Mouse (Mus musculus) midbrain, embryonic 16.5 days (tissue): ENCODE measurements around the gene Timm17b. TPM values are rescaled to one million over a fixed set of nuclear protein-coding genes. Genes with fewer than 3 reads are reported as not detected.
A peak's percentile ranks its signal among the peaks of the same experiment; 100 is the strongest.
"Not testable (repeated sequence)": the region's sequence is repeated elsewhere in the genome, so short reads cannot be mapped to it uniquely, and the experiment has no call there.

Experiments
- ATAC-seq: fragments of 200-750 bp; cut with Nextera tagmentation; 2 replicates; pipeline ENCODE4 v1.8.0; 2017; ENCODE audit warnings: moderate TSS enrichment
- H3K27ac ChIP-seq: fragments of 300-500 bp; sonication (generic); 2 replicates; pipeline ENCODE4 v1.5.1; 2014; ENCODE audit warnings: mild to moderate bottlenecking, low read length, mixed read lengths
- H3K27me3 ChIP-seq: fragments of 300-500 bp; sonication (generic); 2 replicates; pipeline ENCODE4 v1.6.1; 2014; ENCODE audit warnings: low read depth, low read length, mixed read lengths; ENCODE audit not compliant: control insufficient read depth, insufficient read depth
- H3K36me3 ChIP-seq: fragments of 300-500 bp; sonication (generic); 2 replicates; pipeline ENCODE4 v1.6.1; 2014; ENCODE audit warnings: mild to moderate bottlenecking, low read length, moderate library complexity, mixed read lengths; ENCODE audit not compliant: control insufficient read depth, insufficient read depth
- H3K4me1 ChIP-seq: fragments of 300-500 bp; sonication (generic); 2 replicates; pipeline ENCODE4 v1.6.1; 2014; ENCODE audit warnings: mild to moderate bottlenecking, low read length, mixed read lengths; ENCODE audit not compliant: control insufficient read depth, insufficient read depth
- H3K4me2 ChIP-seq: fragments of 300-500 bp; sonication (generic); 2 replicates; pipeline ENCODE4 v1.6.1; 2014; ENCODE audit warnings: mild to moderate bottlenecking, low read length, mixed read lengths
- H3K4me3 ChIP-seq: fragments of 300-500 bp; sonication (generic); 2 replicates; pipeline ENCODE4 v1.5.1; 2014; ENCODE audit warnings: low read depth, mild to moderate bottlenecking, low read length, moderate library complexity, mixed read lengths
- H3K9ac ChIP-seq: fragments of 300-500 bp; sonication (generic); 2 replicates; pipeline ENCODE4 v1.6.1; 2014; ENCODE audit warnings: low read depth, low read length, mixed read lengths
- H3K9me3 ChIP-seq: fragments of 300-500 bp; sonication (generic); replicated peaks from 2 replicates; pipeline ENCODE4 v1.6.1; 2014; ENCODE audit warnings: mild to moderate bottlenecking, low read length, mixed read lengths; ENCODE audit not compliant: control insufficient read depth, poor library complexity, severe bottlenecking
- WGBS: fragments of 180-500 bp; shearing (Covaris S2); extraction: QIAGEN DNeasy Blood & Tissue Kit; methylation state at CpG from one replicate; pipeline ENCODE4 v1.1.7; 2014; 5-methylcytosine and 5-hydroxymethylcytosine counted together
- polyA plus RNA-seq: library from polyadenylated mRNA; unstranded; fragments of >200 nt; fragmentation: Nextera tagmentation; extraction: Ambion mirVana; gene quantifications from 2 replicates; pipeline ENCODE4 v1.2.1, GENCODE M21; 2015

Timm17b gene
- polyA plus RNA-seq, 1 experiment from 2014 or later = 166 TPM

DNA sequence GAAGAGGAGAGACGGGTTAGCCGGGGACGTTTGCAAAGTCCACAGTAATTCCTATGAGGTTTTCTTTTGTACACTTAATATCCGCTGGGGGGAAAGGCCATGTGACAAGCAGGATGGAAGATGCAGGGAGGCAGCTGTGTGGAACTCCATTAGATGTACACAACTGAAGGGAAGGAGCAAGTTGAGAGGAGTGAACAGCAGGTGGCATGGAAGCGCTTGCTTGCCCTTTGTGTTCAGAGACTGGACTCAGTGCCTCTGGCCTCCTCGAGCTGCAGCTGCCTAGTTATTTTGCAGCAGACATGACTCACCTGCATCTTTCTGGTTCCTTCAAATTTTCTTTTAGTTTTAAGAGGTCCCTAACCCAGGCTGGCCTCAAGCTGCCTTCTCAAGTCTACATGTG, 11.3 kb downstream of the Timm17b start:
- H3K27ac ChIP-seq = no peak overlapping the region
- no peaks in the 10 kb centered on the region for H3K9me3 ChIP-seq
- H3K9ac ChIP-seq = no peak overlapping the region
- no peaks in the 10 kb centered on the region for H3K4me1 ChIP-seq
- H3K36me3 ChIP-seq = no peaks in the 10 kb centered on the region
- no peak overlapping the region for H3K4me2 ChIP-seq
- no peak for ATAC-seq
- no peaks in the 10 kb centered on the region for H3K27me3 ChIP-seq
- WGBS = 42% methylated on average over 6 of the region's 6 CpGs
- no peak overlapping the region for H3K4me3 ChIP-seq

DNA sequence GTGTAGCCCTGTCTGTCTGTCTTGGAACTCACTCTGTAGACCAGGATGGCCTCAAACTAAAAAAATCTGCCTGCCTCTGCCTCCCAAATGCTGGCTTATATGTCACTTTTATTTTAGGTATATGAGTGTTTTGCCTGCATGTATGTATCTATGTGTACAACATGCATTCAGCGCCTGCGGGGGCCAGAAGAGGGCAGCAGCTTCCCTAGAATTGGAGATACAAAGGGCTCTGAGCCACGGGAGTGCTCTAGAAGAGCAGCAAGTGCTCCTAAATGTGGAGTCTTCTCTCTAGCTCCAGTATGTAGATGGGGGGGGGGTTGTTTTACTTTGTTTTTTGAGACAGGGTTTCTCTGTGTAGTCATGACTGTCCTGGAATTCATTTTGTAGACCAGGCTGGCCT, 16.5 kb downstream of the Timm17b start:
- not testable (repeated sequence) for ATAC-seq, H3K27me3 ChIP-seq, H3K9me3 ChIP-seq, H3K4me1 ChIP-seq, H3K4me2 ChIP-seq, H3K4me3 ChIP-seq, H3K36me3 ChIP-seq, H3K27ac ChIP-seq, H3K9ac ChIP-seq
- 34% methylated on average over 3 of the region's 3 CpGs for WGBS

DNA sequence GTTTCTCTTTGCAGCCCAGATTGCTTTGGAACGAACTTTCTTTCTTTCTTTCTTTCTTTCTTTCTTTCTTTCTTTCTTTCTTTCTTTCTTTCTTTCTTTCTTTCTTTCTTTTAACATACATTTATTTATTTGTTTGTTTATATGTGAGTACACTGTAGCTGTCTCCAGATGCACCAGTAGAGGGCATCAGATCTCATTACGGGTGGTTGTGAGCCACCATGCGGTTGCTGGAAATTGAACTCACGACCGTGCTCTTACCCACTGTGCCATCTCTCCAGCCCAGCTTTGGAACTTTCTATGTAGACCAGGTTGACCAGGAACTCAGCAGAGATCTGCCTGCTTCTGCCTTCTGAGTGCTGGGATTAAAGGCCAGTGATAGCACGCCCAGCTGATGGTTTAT, 18.8 kb downstream of the Timm17b start:
- 73% methylated on average over 6 of the region's 6 CpGs for WGBS

DNA sequence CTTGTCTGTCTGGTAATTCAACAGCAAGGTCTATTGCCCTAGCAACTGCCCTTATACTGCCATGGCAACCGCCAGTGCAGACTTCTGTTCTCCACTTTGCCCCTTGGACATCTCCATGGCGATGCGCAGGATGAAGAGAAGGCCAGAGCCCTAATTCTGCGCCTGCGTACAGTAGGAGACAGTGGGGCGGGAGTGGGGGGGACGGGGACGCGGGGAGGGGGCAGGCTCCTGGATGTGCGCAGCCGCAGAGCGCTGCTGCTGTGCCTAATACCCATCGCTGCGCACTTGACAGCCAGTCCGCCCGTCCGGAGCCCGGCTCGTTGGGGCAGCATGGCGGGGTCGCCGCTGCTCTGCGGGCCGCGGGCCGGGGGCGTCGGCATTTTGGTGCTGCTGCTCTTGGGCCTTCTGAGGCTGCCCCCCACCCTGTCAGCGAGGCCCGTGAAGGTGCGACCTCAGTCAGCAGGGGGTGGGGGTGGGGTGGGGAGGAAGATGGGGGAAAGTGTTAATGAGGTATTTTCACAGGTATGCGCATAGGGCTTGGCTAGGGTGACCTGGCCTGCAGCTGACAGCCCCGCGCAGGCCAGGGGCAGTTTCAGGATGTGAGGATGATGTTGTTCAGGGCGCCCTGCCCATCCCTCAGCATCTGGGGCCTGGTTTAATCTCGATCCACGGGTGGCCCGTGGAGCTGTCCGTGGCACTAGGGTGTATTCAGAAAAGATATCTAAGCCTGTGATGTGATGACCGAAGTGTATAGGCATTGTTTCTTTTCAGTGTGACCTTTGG, 20.6 kb downstream of the Timm17b start, which contains the start of gene Pcsk1n:
Gene Pcsk1n (plus strand): TSS at position 222 of the 783 bp plus-strand sequence.
- H3K9me3 ChIP-seq = no peaks in the 10 kb centered on the region
- WGBS = 15% methylated on average over 39 of the region's 40 CpGs
- peak; percentile 92 for ATAC-seq
- H3K36me3 ChIP-seq = peaks cover 4% of the 10 kb centered on the region
- peak within 1 kb of the TSS; percentile 54 for H3K4me3 ChIP-seq
- peak within 1 kb of the TSS; percentile 73 for H3K9ac ChIP-seq
- H3K4me2 ChIP-seq = peak within 1 kb of the TSS; percentile 67
- H3K4me1 ChIP-seq = peaks cover 8% of the 10 kb centered on the region; the same call in 1 of the 2 replicates
- H3K27ac ChIP-seq = peak within 1 kb of the TSS; percentile 85
- no peaks in the 10 kb centered on the region for H3K27me3 ChIP-seq

More for the DNA sequence above, 18.8 kb downstream of the Timm17b start:
- H3K4me3 ChIP-seq, ATAC-seq, H3K4me1 ChIP-seq, H3K27ac ChIP-seq, H3K9me3 ChIP-seq, H3K27me3 ChIP-seq, H3K9ac ChIP-seq, H3K4me2 ChIP-seq, H3K36me3 ChIP-seq: not testable (repeated sequence)

DNA sequence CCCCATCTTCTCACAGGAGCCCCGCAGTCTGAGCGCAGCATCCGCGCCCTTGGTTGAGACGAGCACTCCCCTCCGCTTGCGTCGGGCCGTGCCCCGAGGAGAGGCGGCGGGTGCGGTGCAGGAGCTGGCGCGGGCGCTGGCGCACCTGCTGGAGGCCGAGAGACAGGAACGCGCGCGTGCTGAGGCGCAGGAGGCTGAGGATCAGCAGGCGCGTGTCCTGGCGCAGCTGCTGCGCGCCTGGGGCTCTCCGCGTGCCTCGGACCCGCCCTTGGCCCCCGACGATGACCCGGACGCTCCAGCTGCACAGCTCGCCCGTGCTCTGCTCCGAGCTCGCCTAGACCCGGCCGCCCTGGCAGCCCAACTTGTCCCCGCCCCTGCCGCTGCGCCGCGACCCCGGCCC, 22.9 kb downstream of the Timm17b start:
- Histone ChIP-seq H3K4me1 (peaks cover 8% of the 10 kb centered on the region; the same call in 1 of the 2 replicates), H3K4me3 (peak overlapping the region; percentile 54), H3K4me2 (peak overlapping the region; percentile 67), H3K36me3 (peaks cover 4% of the 10 kb centered on the region), H3K9ac (peak overlapping the region; percentile 70), H3K27me3 (no peaks in the 10 kb centered on the region), H3K9me3 (no peaks in the 10 kb centered on the region), H3K27ac (peak overlapping the region; percentile 85)
- WGBS = 25% methylated on average over 18 of the region's 48 CpGs
- no peak; the same call in 1 of the 2 replicates for ATAC-seq

DNA sequence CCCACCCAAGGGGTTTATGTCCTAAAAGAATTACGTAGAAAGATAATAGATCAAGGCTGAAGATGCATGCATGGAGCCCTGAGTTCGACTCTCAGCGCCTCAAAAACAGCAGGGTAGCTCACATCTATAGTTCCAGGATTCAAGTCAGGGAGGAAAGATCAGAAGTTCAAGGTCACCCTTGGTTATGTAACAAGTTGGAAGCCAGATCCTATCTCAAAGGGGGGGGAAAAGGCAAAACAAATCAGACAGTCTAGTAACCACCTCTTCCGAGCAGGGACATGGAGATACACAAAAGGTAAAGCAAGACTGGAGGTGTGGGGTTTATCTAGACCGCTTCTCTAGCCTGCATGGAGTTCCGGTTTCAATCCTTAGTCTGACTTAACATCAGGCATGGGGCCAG, 27.1 kb downstream of the Timm17b start:
- no peak overlapping the region for H3K9ac ChIP-seq
- no peak for ATAC-seq

DNA sequence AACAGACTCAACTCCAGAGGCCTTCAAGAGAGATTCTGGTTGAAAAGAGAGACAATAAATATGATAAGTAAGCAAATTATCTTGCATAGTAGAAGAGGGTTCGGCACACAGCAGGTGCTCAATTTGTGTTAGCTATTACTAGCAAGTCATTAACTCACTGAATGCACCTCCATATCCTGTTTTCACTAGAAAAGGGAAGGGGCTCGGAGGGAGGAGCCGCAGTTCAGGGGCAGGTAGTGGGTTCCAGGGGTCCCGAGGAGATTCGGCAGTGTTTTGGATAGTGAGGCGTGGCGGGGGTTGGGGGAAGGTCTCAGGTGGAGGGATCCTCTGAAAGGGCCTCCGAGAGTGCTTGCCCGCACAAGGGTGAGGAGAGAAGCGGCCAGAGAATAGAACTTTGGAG, 28.0 kb downstream of the Timm17b start:
- 36% methylated on average over 10 of the region's 10 CpGs for WGBS
- no peak for ATAC-seq

More for the DNA sequence above, 27.1 kb downstream of the Timm17b start:
- H3K4me3 ChIP-seq = no peak overlapping the region
- H3K4me1 ChIP-seq = peaks cover 8% of the 10 kb centered on the region; the same call in 1 of the 2 replicates
- no peak overlapping the region for H3K4me2 ChIP-seq
- no peak overlapping the region for H3K27ac ChIP-seq
- no peaks in the 10 kb centered on the region for H3K27me3 ChIP-seq
- 79% methylated on average over 6 of the region's 6 CpGs for WGBS
- H3K9me3 ChIP-seq = no peaks in the 10 kb centered on the region
- H3K36me3 ChIP-seq = peaks cover 7% of the 10 kb centered on the region

DNA sequence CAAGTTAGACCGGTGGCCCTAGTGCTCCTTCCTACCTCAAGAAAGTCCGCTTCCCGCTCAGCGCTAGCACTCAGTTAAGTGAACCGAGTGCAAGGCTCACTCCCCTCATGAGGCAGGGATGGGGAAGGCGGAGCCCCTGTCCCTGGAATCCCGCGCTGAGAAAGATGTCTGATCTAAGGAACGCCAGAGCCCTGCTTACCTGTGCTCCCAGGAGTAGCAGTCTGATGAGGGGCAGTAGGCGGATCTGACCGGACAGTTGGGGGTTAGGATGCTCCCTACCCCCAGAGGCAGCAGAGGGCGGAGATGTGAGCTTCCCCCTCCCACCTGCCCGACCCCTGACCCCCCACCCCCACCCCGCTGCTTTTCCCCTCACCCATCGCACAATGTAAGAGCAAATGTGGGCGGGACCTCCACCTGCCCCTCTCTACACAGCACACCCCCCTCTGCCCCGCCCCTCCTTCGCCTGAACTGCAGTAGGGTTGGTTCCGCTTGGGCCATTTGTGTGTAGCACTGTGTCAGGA, 29.2 kb downstream of the Timm17b start, which contains the start of gene Eras:
Gene Eras (minus strand): TSS at position 338 of the 521 bp plus-strand sequence.
- H3K27me3 ChIP-seq = no peaks in the 10 kb centered on the region
- H3K9ac ChIP-seq = no peak within 1 kb of the TSS
- ATAC-seq = no peak
- H3K36me3 ChIP-seq = peaks cover 7% of the 10 kb centered on the region; the same call in 1 of the 2 replicates
- 19% methylated on average over 19 of the region's 19 CpGs for WGBS
- H3K4me3 ChIP-seq = no peak within 1 kb of the TSS
- H3K27ac ChIP-seq = no peak within 1 kb of the TSS
- no peaks in the 10 kb centered on the region; the same call in 1 of the 2 replicates for H3K4me1 ChIP-seq
- H3K4me2 ChIP-seq = no peak within 1 kb of the TSS
- no peaks in the 10 kb centered on the region for H3K9me3 ChIP-seq

More for the DNA sequence above, 28.0 kb downstream of the Timm17b start:
- H3K4me3 ChIP-seq = no peak overlapping the region
- peaks cover 8% of the 10 kb centered on the region for H3K36me3 ChIP-seq
- H3K9ac ChIP-seq = no peak overlapping the region
- H3K4me2 ChIP-seq = no peak overlapping the region
- no peaks in the 10 kb centered on the region for H3K27me3 ChIP-seq
- H3K27ac ChIP-seq = no peak overlapping the region
- H3K4me1 ChIP-seq = peaks cover 8% of the 10 kb centered on the region; the same call in 1 of the 2 replicates
- H3K9me3 ChIP-seq = no peaks in the 10 kb centered on the region

DNA sequence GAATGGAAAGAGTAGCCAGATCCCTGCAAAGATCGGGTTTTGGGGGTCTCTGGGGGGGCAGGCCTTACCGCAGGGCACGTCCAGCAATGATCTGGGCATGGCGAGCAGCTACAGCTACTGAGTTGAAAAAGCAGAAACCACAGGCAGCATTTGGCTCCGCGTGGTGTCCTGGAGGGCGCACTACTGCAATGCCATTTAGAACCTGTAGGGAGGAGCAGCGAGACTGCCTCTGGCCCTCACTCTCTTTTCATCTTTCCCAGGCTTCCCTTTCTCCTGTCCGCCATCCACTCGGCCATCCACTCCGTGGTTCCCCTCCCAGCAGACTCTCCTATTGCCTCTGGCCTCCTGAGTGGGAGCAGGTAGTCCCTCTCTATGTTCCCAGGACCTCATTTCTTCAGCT, 37.7 kb downstream of the Timm17b start:
- H3K4me2 ChIP-seq = no peak overlapping the region
- H3K27ac ChIP-seq = no peak overlapping the region
- WGBS = 50% methylated on average over 11 of the region's 11 CpGs
- no peak for ATAC-seq
- H3K27me3 ChIP-seq = no peaks in the 10 kb centered on the region
- H3K4me3 ChIP-seq = no peak overlapping the region
- H3K9ac ChIP-seq = no peak overlapping the region
- H3K36me3 ChIP-seq = peaks cover 11% of the 10 kb centered on the region; the same call in 1 of the 2 replicates
- H3K4me1 ChIP-seq = no peaks in the 10 kb centered on the region
- H3K9me3 ChIP-seq = no peaks in the 10 kb centered on the region
